Mouse (Mus musculus) hindbrain, postnatal 0 days (tissue): Measurements from ENCODE around the gene Zc3hav1l. TPM values are rescaled to one million over a fixed set of nuclear protein-coding genes. Genes with fewer than 3 reads are reported as not detected.

Experiments
- ATAC-seq: fragments of 200-750 bp; cut with Nextera tagmentation; 2 replicates; pipeline ENCODE4 v1.8.0; 2017; ENCODE audit warnings: mild to moderate bottlenecking, moderate TSS enrichment, moderate library complexity
- DNase-seq: peaks from one replicate; pipeline ENCODE4 v3.0.0-alpha.2; 2015; ENCODE audit warnings: low spot score
- H3K27ac ChIP-seq: fragments of 300-500 bp; sonication (generic); 2 replicates; pipeline ENCODE4 v1.5.1; 2014; ENCODE audit warnings: mild to moderate bottlenecking
- H3K27me3 ChIP-seq: fragments of 300-500 bp; sonication (generic); 2 replicates; pipeline ENCODE4 v1.6.1; 2014; ENCODE audit warnings: low read length, mixed read lengths; ENCODE audit not compliant: insufficient read depth
- H3K36me3 ChIP-seq: fragments of 300-500 bp; sonication (generic); 2 replicates; pipeline ENCODE4 v1.6.1; 2014; ENCODE audit warnings: low read length, mixed read lengths; ENCODE audit not compliant: insufficient read depth
- H3K4me1 ChIP-seq: fragments of 300-500 bp; sonication (generic); 2 replicates; pipeline ENCODE4 v1.6.1; 2014; ENCODE audit warnings: antibody characterized with exemption, low read length, mixed read lengths; ENCODE audit not compliant: insufficient read depth
- H3K4me2 ChIP-seq: fragments of 300-500 bp; sonication (generic); 2 replicates; pipeline ENCODE4 v1.6.1; 2014; ENCODE audit warnings: low read depth, mild to moderate bottlenecking, low read length, moderate library complexity, mixed read lengths
- H3K4me3 ChIP-seq: fragments of 300-500 bp; sonication (generic); 2 replicates; pipeline ENCODE4 v1.5.1; 2014; ENCODE audit warnings: low read length
- H3K9ac ChIP-seq: fragments of 300-500 bp; sonication (generic); replicated peaks from 2 replicates; pipeline ENCODE4 v1.6.1; 2014; ENCODE audit warnings: mild to moderate bottlenecking, low read length, moderate library complexity, mixed read lengths
- H3K9me3 ChIP-seq: fragments of 300-500 bp; sonication (generic); 2 replicates; pipeline ENCODE4 v1.6.1; 2016; ENCODE audit warnings: low read length, mixed read lengths
- CTCF ChIP-seq: IDR thresholded peaks from 2 replicates; pipeline ENCODE4 v1.5.1; 2016; ENCODE audit warnings: antibody characterized with exemption, control low read depth, low read depth
- WGBS: fragments of 180-500 bp; shearing (Covaris S2); extraction: QIAGEN DNeasy Blood & Tissue Kit; methylation state at CpG from one replicate; pipeline ENCODE4 v1.1.7; 2014; 5-methylcytosine and 5-hydroxymethylcytosine counted together
- polyA plus RNA-seq: library from polyadenylated mRNA; unstranded; fragments of >200 nt; fragmentation: Nextera tagmentation; extraction: Ambion mirVana; gene quantifications from 2 replicates; pipeline ENCODE4 v1.2.1, GENCODE M21; 2015
- total RNA-seq: library from RNA; depleted of rRNA; stranded (reverse); fragments of >200 nt; gene quantifications from 2 replicates; pipeline ENCODE4 v1.2.3, GENCODE M21; 2014; rRNA removed

Gene Zc3hav1l
- 6.1 and 7.9 TPM in 2 replicates for total RNA-seq
- polyA plus RNA-seq = 2.7 and 2.9 TPM in 2 replicates

- no peak for TF ChIP-seq CTCF
- DNase-seq (peak; percentile 85), ATAC-seq (peak; percentile 93)
- Histone ChIP-seq H3K9me3 (no peaks in the 10 kb centered on the region), H3K9ac (peak within 1 kb of the TSS; percentile 92), H3K27ac (peak within 1 kb of the TSS; percentile 92), H3K36me3 (no peaks in the 10 kb centered on the region), H3K4me2 (peak within 1 kb of the TSS; percentile 81), H3K27me3 (no peaks in the 10 kb centered on the region), H3K4me1 (no peaks in the 10 kb centered on the region), H3K4me3 (peak within 1 kb of the TSS; percentile 82)
- WGBS = 1% methylated on average over 46 of the region's 70 CpGs
These were observed at the start of gene Zc3hav1l for GRCm38 (mm10) chr6:38298761-38299401. Zc3hav1l (minus strand) TSS chr6:38299259.

- no peak for ATAC-seq
- DNase-seq = no peak
- H3K27ac ChIP-seq = no peak overlapping the region
- H3K4me2 ChIP-seq = no peak overlapping the region
- H3K4me3 ChIP-seq = no peak overlapping the region
- no peaks in the 10 kb centered on the region for H3K4me1 ChIP-seq
- no peak for TF ChIP-seq CTCF
- peaks cover 19% of the 10 kb centered on the region for H3K27me3 ChIP-seq
- no peaks in the 10 kb centered on the region for H3K36me3 ChIP-seq
- no peaks in the 10 kb centered on the region for H3K9me3 ChIP-seq
- no peak overlapping the region for H3K9ac ChIP-seq
- 89% methylated on average over 5 of the region's 5 CpGs for WGBS
These were observed 48.8 kb upstream of the Zc3hav1l start for GRCm38 (mm10) chr6:38347875-38348274.

GRCm38 (mm10) chr6:38345796-38346195 lies 46.7 kb upstream of the Zc3hav1l start:
- no peak overlapping the region for H3K27ac ChIP-seq
- no peaks in the 10 kb centered on the region for H3K36me3 ChIP-seq
- TF ChIP-seq CTCF = no peak
- no peak overlapping the region for H3K4me2 ChIP-seq
- H3K9me3 ChIP-seq = no peaks in the 10 kb centered on the region
- no peak overlapping the region for H3K9ac ChIP-seq
- ATAC-seq = no peak
- no peaks in the 10 kb centered on the region for H3K4me1 ChIP-seq
- H3K4me3 ChIP-seq = no peak overlapping the region
- WGBS = 50% methylated on average over 7 of the region's 7 CpGs
- H3K27me3 ChIP-seq = no peaks in the 10 kb centered on the region
- DNase-seq = no peak

GRCm38 (mm10) chr6:38344006-38344670 lies 45.1 kb upstream of the Zc3hav1l start:
- TF ChIP-seq CTCF = no peak
- H3K27me3 ChIP-seq = no peaks in the 10 kb centered on the region
- H3K36me3 ChIP-seq = no peaks in the 10 kb centered on the region
- H3K9me3 ChIP-seq = no peaks in the 10 kb centered on the region
- no peak for ATAC-seq
- no peak for DNase-seq
- no peaks in the 10 kb centered on the region for H3K4me1 ChIP-seq
- no peak overlapping the region for H3K27ac ChIP-seq
- no peak overlapping the region for H3K4me2 ChIP-seq
- no peak overlapping the region for H3K4me3 ChIP-seq
- 83% methylated on average over 7 of the region's 7 CpGs for WGBS
- no peak overlapping the region for H3K9ac ChIP-seq

GRCm38 (mm10) chr6:38343581-38343980 lies 44.5 kb upstream of the Zc3hav1l start:
- ATAC-seq (no peak), DNase-seq (no peak)
- no peak for TF ChIP-seq CTCF
- no peak overlapping the region for H3K4me2 ChIP-seq
- H3K27ac ChIP-seq = no peak overlapping the region
- no peaks in the 10 kb centered on the region for H3K9me3 ChIP-seq
- no peak overlapping the region for H3K9ac ChIP-seq
- 41% methylated on average over 3 of the region's 3 CpGs for whole genome bisulfite sequencing
- no peaks in the 10 kb centered on the region for H3K36me3 ChIP-seq
- no peaks in the 10 kb centered on the region for H3K27me3 ChIP-seq
- H3K4me3 ChIP-seq = no peak overlapping the region
- H3K4me1 ChIP-seq = no peaks in the 10 kb centered on the region

GRCm38 (mm10) chr6:38342666-38342992 lies 43.6 kb upstream of the Zc3hav1l start:
- Histone ChIP-seq H3K36me3 (no peaks in the 10 kb centered on the region), H3K4me1 (no peaks in the 10 kb centered on the region), H3K9ac (no peak overlapping the region), H3K4me3 (no peak overlapping the region), H3K4me2 (no peak overlapping the region), H3K9me3 (no peaks in the 10 kb centered on the region), H3K27ac (no peak overlapping the region), H3K27me3 (no peaks in the 10 kb centered on the region)
- DNase-seq = no peak
- no peak for ATAC-seq
- TF ChIP-seq CTCF = no peak
- WGBS = 81% methylated on average over 8 of the region's 8 CpGs
